ENCODE assay signal across 8 mouse cellular contexts in genomic region chr11:69092386-69092751, GRCm38 (mm10). TPM values are rescaled to one million over a fixed set of nuclear protein-coding genes. Genes with fewer than 3 reads are reported as not detected.
DNase-seq lines count a peak whose midpoint lies in the region; ATAC-seq and TF ChIP-seq lines count a peak whose summit lies in the region.

No protein-coding gene starts in this region.

- DNase-seq in kidney, adult 11 months: peak; percentile 91
- DNase-seq in ZHBTc4 (ENCODE audit: low read depth, low spot score): peak; percentile 84
- peak; percentile 85 to 88 for DNase-seq in cerebellum, postnatal 4 days (ENCODE audit: low spot score in 2 of 2)
- peak; percentile 69 for DNase-seq in heart, postnatal 0 days (ENCODE audit: low spot score)
- DNase-seq in limb, embryonic 11.5 days (ENCODE audit: low spot score): peak; percentile 93
- DNase-seq in right cerebral cortex, postnatal 10 days (ENCODE audit: low spot score in 2 of 2): peak; percentile 79 to 83
- DNase-seq in urinary bladder, postnatal 10 days (ENCODE audit: low spot score): peak; percentile 69

- peaks cover 45% of the 10 kb centered on the region for H3K4me1 ChIP-seq in kidney, embryonic 16.5 days (ENCODE audit: insufficient read depth, low read length)
- H3K4me1 ChIP-seq in heart, postnatal 0 days (ENCODE audit: control insufficient read depth, insufficient read depth): peaks cover 14% of the 10 kb centered on the region
- H3K4me1 ChIP-seq in limb, embryonic 11.5 days (ENCODE audit: control insufficient read depth, insufficient read depth, low read length): peaks cover 25% of the 10 kb centered on the region

- H3K4me2 ChIP-seq in kidney, embryonic 16.5 days (replicated peaks; ENCODE audit: low read depth, low read length): no peak overlapping the region
- no peak overlapping the region for H3K4me2 ChIP-seq in heart, postnatal 0 days (ENCODE audit: low read depth, low read length)
- no peak overlapping the region for H3K4me2 ChIP-seq in limb, embryonic 11.5 days (ENCODE audit: low read depth, severe bottlenecking)

- H3K27ac ChIP-seq in kidney, embryonic 16.5 days (ENCODE audit: low read length): no peak overlapping the region
- peak overlapping the region; percentile 76 for H3K27ac ChIP-seq in heart, postnatal 0 days (ENCODE audit: low read depth)
- H3K27ac ChIP-seq in limb, embryonic 11.5 days (replicated peaks; ENCODE audit: low read depth, low read length): no peak overlapping the region

- 5% methylated on average over 3 of the region's 3 CpGs for WGBS in kidney, embryonic 16.5 days
- 1% methylated on average over 3 of the region's 3 CpGs for WGBS in heart, postnatal 0 days
- WGBS in limb, embryonic 11.5 days: 0% methylated on average over 3 of the region's 3 CpGs

- H3K4me3 ChIP-seq in kidney, embryonic 16.5 days (ENCODE audit: low read length): no peak overlapping the region
- no peak overlapping the region for H3K4me3 ChIP-seq in heart, postnatal 0 days (ENCODE audit: low read depth, low read length)
- no peak overlapping the region for H3K4me3 ChIP-seq in limb, embryonic 11.5 days (ENCODE audit: low read depth, low read length)

- H3K27me3 ChIP-seq in kidney, embryonic 16.5 days (ENCODE audit: insufficient read depth, low read length): no peaks in the 10 kb centered on the region
- H3K27me3 ChIP-seq in heart, postnatal 0 days (ENCODE audit: control insufficient read depth, insufficient read depth, low read length): no peaks in the 10 kb centered on the region
- H3K27me3 ChIP-seq in limb, embryonic 11.5 days (ENCODE audit: control insufficient read depth, insufficient read depth, low read length): no peaks in the 10 kb centered on the region

- H3K36me3 ChIP-seq in kidney, embryonic 16.5 days (ENCODE audit: insufficient read depth, low read length): peaks cover 18% of the 10 kb centered on the region; the same call in 1 of the 2 replicates
- H3K36me3 ChIP-seq in heart, postnatal 0 days (replicated peaks; ENCODE audit: control insufficient read depth, insufficient read depth, low read length): peaks cover 30% of the 10 kb centered on the region
- H3K36me3 ChIP-seq in limb, embryonic 11.5 days (ENCODE audit: control insufficient read depth, insufficient read depth, low read length): peaks cover 8% of the 10 kb centered on the region

- ATAC-seq in kidney, embryonic 16.5 days (ENCODE audit: low FRiP score, low TSS enrichment): no peak
- no peak for ATAC-seq in heart, postnatal 0 days (ENCODE audit: insufficient read depth, low read depth)
- ATAC-seq in limb, embryonic 11.5 days (ENCODE audit: insufficient number of reproducible peaks, low FRiP score, low TSS enrichment, low read depth): no peak

- H3K9me3 ChIP-seq in kidney, embryonic 16.5 days (ENCODE audit: low read length): no peaks in the 10 kb centered on the region
- no peaks in the 10 kb centered on the region for H3K9me3 ChIP-seq in heart, postnatal 0 days (replicated peaks; ENCODE audit: control insufficient read depth, low read length)
- no peaks in the 10 kb centered on the region for H3K9me3 ChIP-seq in limb, embryonic 11.5 days (ENCODE audit: control insufficient read depth, low read length)

- TF ChIP-seq CTCF in heart, postnatal 0 days (IDR thresholded peaks at IDR 0.05; ENCODE audit: low read depth): peak; percentile 70

- no peak for TF ChIP-seq EP300 in heart, postnatal 0 days (IDR thresholded peaks at IDR 0.05; ENCODE audit: low read depth)

- no peak overlapping the region for H3K9ac ChIP-seq in kidney, embryonic 16.5 days (replicated peaks; ENCODE audit: low read length)
- H3K9ac ChIP-seq in heart, postnatal 0 days (replicated peaks; ENCODE audit: low read depth, low read length): no peak overlapping the region
- no peak overlapping the region for H3K9ac ChIP-seq in limb, embryonic 11.5 days (ENCODE audit: low read length)

RNA-seq across cellular contexts. Expression of gene Per1, which starts 2.6 kb away (rescaled TPM):
- polyA plus RNA-seq in kidney, embryonic 16.5 days (2015; fragmentation: Nextera tagmentation; extraction: Ambion mirVana): 11.4 and 15.6 TPM in 2 replicates
- 76.8 and 93.5 TPM in 2 replicates for total RNA-seq in heart, postnatal 0 days (2014; rRNA removed; ENCODE audit: low replicate concordance)
- polyA plus RNA-seq in heart, postnatal 0 days (2015; fragmentation: Nextera tagmentation; extraction: Ambion mirVana): 8.1 and 9.7 TPM in 2 replicates
- polyA plus RNA-seq in limb, embryonic 11.5 days (2014; fragmentation: Nextera tagmentation; extraction: Ambion mirVana): 8.0 and 9.1 TPM in 2 replicates

RNA-seq across cellular contexts. Expression of gene Vamp2, which starts 4.1 kb away (rescaled TPM):
- polyA plus RNA-seq in kidney, embryonic 16.5 days (2015; fragmentation: Nextera tagmentation; extraction: Ambion mirVana): 81.5 and 114 TPM in 2 replicates
- 25.2 and 27.9 TPM in 2 replicates for total RNA-seq in heart, postnatal 0 days (2014; rRNA removed; ENCODE audit: low replicate concordance)
- polyA plus RNA-seq in heart, postnatal 0 days (2015; fragmentation: Nextera tagmentation; extraction: Ambion mirVana): 59.2 and 62.1 TPM in 2 replicates
- 64.2 and 73.3 TPM in 2 replicates for polyA plus RNA-seq in limb, embryonic 11.5 days (2014; fragmentation: Nextera tagmentation; extraction: Ambion mirVana)

RNA-seq across cellular contexts. Expression of gene Tmem107, which starts 21.8 kb away (rescaled TPM):
- polyA plus RNA-seq in kidney, embryonic 16.5 days (2015; fragmentation: Nextera tagmentation; extraction: Ambion mirVana): 61.0 and 68.1 TPM in 2 replicates
- total RNA-seq in heart, postnatal 0 days (2014; rRNA removed; ENCODE audit: low replicate concordance): 10.9 and 25.5 TPM in 2 replicates
- 18.3 and 24.3 TPM in 2 replicates for polyA plus RNA-seq in heart, postnatal 0 days (2015; fragmentation: Nextera tagmentation; extraction: Ambion mirVana)
- 34.6 and 36.7 TPM in 2 replicates for polyA plus RNA-seq in limb, embryonic 11.5 days (2014; fragmentation: Nextera tagmentation; extraction: Ambion mirVana)

RNA-seq across cellular contexts. Expression of gene Hes7, which starts 27.8 kb away (rescaled TPM):
- polyA plus RNA-seq in kidney, embryonic 16.5 days (2015; fragmentation: Nextera tagmentation; extraction: Ambion mirVana): 0.39 and 0.51 TPM in 2 replicates
- total RNA-seq in heart, postnatal 0 days (2014; rRNA removed; ENCODE audit: low replicate concordance): not detected in 2 replicates
- polyA plus RNA-seq in heart, postnatal 0 days (2015; fragmentation: Nextera tagmentation; extraction: Ambion mirVana): 0.26 and 0.29 TPM in 2 replicates
- polyA plus RNA-seq in limb, embryonic 11.5 days (2014; fragmentation: Nextera tagmentation; extraction: Ambion mirVana): 0.54 and 0.65 TPM in 2 replicates

RNA-seq across cellular contexts. Expression of gene 9130213A22Rik, which starts 30.0 kb away (rescaled TPM):
- 0.33 and 0.42 TPM in 2 replicates for polyA plus RNA-seq in kidney, embryonic 16.5 days (2015; fragmentation: Nextera tagmentation; extraction: Ambion mirVana)
- 0.66 TPM in 1 of 2 replicates, not detected in the other for total RNA-seq in heart, postnatal 0 days (2014; rRNA removed; ENCODE audit: low replicate concordance)
- polyA plus RNA-seq in heart, postnatal 0 days (2015; fragmentation: Nextera tagmentation; extraction: Ambion mirVana): 0.30 and 0.49 TPM in 2 replicates
- 0.19 TPM in 1 of 2 replicates, not detected in the other for polyA plus RNA-seq in limb, embryonic 11.5 days (2014; fragmentation: Nextera tagmentation; extraction: Ambion mirVana)
